Mouse (Mus musculus) kidney, embryonic 15.5 days (tissue): Measurements from ENCODE around the gene Gas7. TPM values are rescaled to one million over a fixed set of nuclear protein-coding genes. Genes with fewer than 3 reads are reported as not detected.
A peak's percentile ranks its signal among the peaks of the same experiment; 100 is the strongest.

Source experiments
- ATAC-seq: fragments of 200-750 bp; cut with Nextera tagmentation; replicated peaks from 2 replicates; pipeline ENCODE4 v1.8.0; 2017; ENCODE audit warnings: moderate TSS enrichment; ENCODE audit not compliant: low FRiP score
- H3K27ac ChIP-seq: fragments of 300-500 bp; sonication (generic); 2 replicates; pipeline ENCODE4 v1.5.1; 2015; ENCODE audit warnings: mild to moderate bottlenecking, inconsistent platforms
- H3K27me3 ChIP-seq: fragments of 300-500 bp; sonication (generic); 2 replicates; pipeline ENCODE4 v1.6.1; 2015; ENCODE audit warnings: inconsistent platforms
- H3K36me3 ChIP-seq: fragments of 300-500 bp; sonication (generic); 2 replicates; pipeline ENCODE4 v1.6.1; 2015; ENCODE audit warnings: inconsistent platforms
- H3K4me1 ChIP-seq: fragments of 300-500 bp; sonication (generic); 2 replicates; pipeline ENCODE4 v1.6.1; 2015; ENCODE audit warnings: inconsistent platforms
- H3K4me2 ChIP-seq: fragments of 300-500 bp; sonication (generic); 2 replicates; pipeline ENCODE4 v1.6.1; 2015; ENCODE audit warnings: moderate library complexity, mild to moderate bottlenecking, inconsistent platforms
- H3K4me3 ChIP-seq: fragments of 300-500 bp; sonication (generic); replicated peaks from 2 replicates; pipeline ENCODE4 v1.5.1; 2015; ENCODE audit warnings: mild to moderate bottlenecking, inconsistent platforms
- H3K9ac ChIP-seq: fragments of 300-500 bp; sonication (generic); 2 replicates; pipeline ENCODE4 v1.6.1; 2015; ENCODE audit warnings: mild to moderate bottlenecking, inconsistent platforms
- H3K9me3 ChIP-seq: fragments of 300-500 bp; sonication (generic); replicated peaks from 2 replicates; pipeline ENCODE4 v1.6.1; 2016; ENCODE audit warnings: inconsistent platforms
- WGBS: fragments of 180-500 bp; shearing (Covaris S2); methylation state at CpG from one replicate; pipeline ENCODE4 v1.1.7; 2015; ENCODE audit warnings: mixed read lengths; 5-methylcytosine and 5-hydroxymethylcytosine counted together
- polyA plus RNA-seq: library from polyadenylated mRNA; unstranded; fragments of >200 nt; fragmentation: Nextera tagmentation; extraction: Ambion mirVana; gene quantifications from 2 replicates; pipeline ENCODE4 v1.2.1, GENCODE M21; 2015

Gene Gas7
- polyA plus RNA-seq: 10.8 and 12.9 TPM in 2 replicates

GRCm38 (mm10) chr11:67454874-67455526 lies at the start of gene Gas7:
Gas7 (plus strand) TSS chr11:67455437.
- ATAC-seq: peak; percentile 93
- Histone ChIP-seq H3K36me3 (no peaks in the 10 kb centered on the region), H3K9me3 (no peaks in the 10 kb centered on the region), H3K9ac (peak within 1 kb of the TSS; percentile 54), H3K4me1 (peaks cover 23% of the 10 kb centered on the region), H3K4me2 (peak within 1 kb of the TSS; percentile 94), H3K27me3 (peaks cover 19% of the 10 kb centered on the region; the same call in 1 of the 2 replicates), H3K27ac (peak within 1 kb of the TSS; percentile 52), H3K4me3 (peak within 1 kb of the TSS; percentile 81)
- WGBS: under 1% methylated on average over 72 of the region's 78 CpGs

GRCm38 (mm10) chr11:67414346-67414940 lies 40.8 kb upstream of the Gas7 start:
- H3K4me2 ChIP-seq: no peak overlapping the region
- H3K9me3 ChIP-seq: no peaks in the 10 kb centered on the region
- no peak overlapping the region for H3K27ac ChIP-seq
- no peaks in the 10 kb centered on the region for H3K36me3 ChIP-seq
- no peak overlapping the region for H3K9ac ChIP-seq
- ATAC-seq: no peak
- H3K4me1 ChIP-seq: 0 out of 2 replicates have a peak, but pooled peaks cover 5% of the 10 kb centered on the region
- no peak overlapping the region for H3K4me3 ChIP-seq
- no peaks in the 10 kb centered on the region for H3K27me3 ChIP-seq
- 69% methylated on average over 6 of the region's 6 CpGs for WGBS

- WGBS: 68% methylated on average over 13 of the region's 13 CpGs
- Histone ChIP-seq H3K4me3 (no peak overlapping the region), H3K9ac (no peak overlapping the region), H3K4me1 (no peaks in the 10 kb centered on the region), H3K27me3 (no peaks in the 10 kb centered on the region), H3K36me3 (no peaks in the 10 kb centered on the region), H3K27ac (no peak overlapping the region), H3K9me3 (no peaks in the 10 kb centered on the region), H3K4me2 (no peak overlapping the region)
- ATAC-seq: no peak
Observed at GRCm38 (mm10) chr11:67423575-67423974, 31.7 kb upstream of the Gas7 start.

GRCm38 (mm10) chr11:67428196-67428595 lies 27.0 kb upstream of the Gas7 start:
- no peak overlapping the region for H3K4me3 ChIP-seq
- 40% methylated on average over 3 of the region's 3 CpGs for WGBS
- no peaks in the 10 kb centered on the region for H3K36me3 ChIP-seq
- no peak for ATAC-seq
- H3K4me2 ChIP-seq: no peak overlapping the region
- H3K9me3 ChIP-seq: no peaks in the 10 kb centered on the region
- H3K9ac ChIP-seq: no peak overlapping the region
- H3K27ac ChIP-seq: no peak overlapping the region
- H3K4me1 ChIP-seq: no peaks in the 10 kb centered on the region
- H3K27me3 ChIP-seq: no peaks in the 10 kb centered on the region

GRCm38 (mm10) chr11:67429836-67430235 lies 25.4 kb upstream of the Gas7 start:
- Histone ChIP-seq H3K27me3 (no peaks in the 10 kb centered on the region), H3K9ac (no peak overlapping the region), H3K36me3 (no peaks in the 10 kb centered on the region), H3K9me3 (no peaks in the 10 kb centered on the region), H3K4me1 (no peaks in the 10 kb centered on the region), H3K4me2 (no peak overlapping the region), H3K4me3 (no peak overlapping the region), H3K27ac (no peak overlapping the region)
- 47% methylated on average over 1 of the region's 1 CpGs for WGBS
- no peak for ATAC-seq

- no peak overlapping the region for H3K27ac ChIP-seq
- no peaks in the 10 kb centered on the region for H3K9me3 ChIP-seq
- 34% methylated on average over 14 of the region's 14 CpGs for WGBS
- no peak for ATAC-seq
- H3K4me1 ChIP-seq: no peaks in the 10 kb centered on the region
- H3K4me3 ChIP-seq: no peak overlapping the region
- H3K36me3 ChIP-seq: no peaks in the 10 kb centered on the region
- H3K9ac ChIP-seq: no peak overlapping the region
- H3K27me3 ChIP-seq: no peaks in the 10 kb centered on the region
- peak overlapping the region; percentile 2; the same call in 1 of the 2 replicates for H3K4me2 ChIP-seq
Observed at GRCm38 (mm10) chr11:67431116-67431645, 24.1 kb upstream of the Gas7 start.

- Histone ChIP-seq H3K27ac (no peak overlapping the region), H3K4me1 (no peaks in the 10 kb centered on the region), H3K27me3 (no peaks in the 10 kb centered on the region), H3K9ac (no peak overlapping the region), H3K9me3 (no peaks in the 10 kb centered on the region), H3K4me3 (no peak overlapping the region), H3K36me3 (no peaks in the 10 kb centered on the region), H3K4me2 (no peak overlapping the region)
- 67% methylated on average over 4 of the region's 4 CpGs for WGBS
- ATAC-seq: no peak
Observed at GRCm38 (mm10) chr11:67431864-67432263, 23.4 kb upstream of the Gas7 start.

GRCm38 (mm10) chr11:67433763-67434162 lies 21.5 kb upstream of the Gas7 start:
- Histone ChIP-seq H3K4me3 (no peak overlapping the region), H3K36me3 (no peaks in the 10 kb centered on the region), H3K27ac (no peak overlapping the region), H3K9me3 (no peaks in the 10 kb centered on the region), H3K27me3 (no peaks in the 10 kb centered on the region), H3K9ac (no peak overlapping the region), H3K4me2 (no peak overlapping the region), H3K4me1 (no peaks in the 10 kb centered on the region)
- WGBS: 84% methylated on average over 5 of the region's 5 CpGs
- no peak for ATAC-seq

GRCm38 (mm10) chr11:67438746-67439145 lies 16.5 kb upstream of the Gas7 start:
- H3K4me1 ChIP-seq: no peaks in the 10 kb centered on the region
- ATAC-seq: no peak
- no peaks in the 10 kb centered on the region for H3K27me3 ChIP-seq
- WGBS: 93% methylated on average over 5 of the region's 5 CpGs
- H3K4me2 ChIP-seq: no peak overlapping the region
- no peak overlapping the region for H3K9ac ChIP-seq
- H3K36me3 ChIP-seq: no peaks in the 10 kb centered on the region
- H3K4me3 ChIP-seq: no peak overlapping the region
- no peak overlapping the region for H3K27ac ChIP-seq
- H3K9me3 ChIP-seq: no peaks in the 10 kb centered on the region

- ATAC-seq: no peak
- Histone ChIP-seq H3K27me3 (no peaks in the 10 kb centered on the region), H3K9me3 (no peaks in the 10 kb centered on the region), H3K4me3 (no peak overlapping the region), H3K36me3 (no peaks in the 10 kb centered on the region), H3K9ac (no peak overlapping the region), H3K4me1 (no peaks in the 10 kb centered on the region), H3K27ac (no peak overlapping the region), H3K4me2 (no peak overlapping the region)
- 68% methylated on average over 14 of the region's 14 CpGs for WGBS
Observed at GRCm38 (mm10) chr11:67445058-67445825, 10.0 kb upstream of the Gas7 start.

GRCm38 (mm10) chr11:67451525-67451924 lies 3.7 kb upstream of the Gas7 start:
- Histone ChIP-seq H3K4me2 (no peak overlapping the region), H3K27me3 (peaks cover 9% of the 10 kb centered on the region; the same call in 1 of the 2 replicates), H3K4me1 (peaks cover 18% of the 10 kb centered on the region), H3K9ac (no peak overlapping the region), H3K36me3 (no peaks in the 10 kb centered on the region), H3K4me3 (no peak overlapping the region), H3K9me3 (no peaks in the 10 kb centered on the region), H3K27ac (no peak overlapping the region)
- no peak for ATAC-seq
- 89% methylated on average over 5 of the region's 5 CpGs for WGBS

- Histone ChIP-seq H3K4me1 (peaks cover 24% of the 10 kb centered on the region), H3K9me3 (no peaks in the 10 kb centered on the region), H3K27me3 (peaks cover 19% of the 10 kb centered on the region; the same call in 1 of the 2 replicates), H3K36me3 (no peaks in the 10 kb centered on the region), H3K9ac (peak overlapping the region; percentile 54), H3K4me2 (peak overlapping the region; percentile 94), H3K27ac (peak overlapping the region; percentile 52), H3K4me3 (peak overlapping the region; percentile 81)
- under 1% methylated on average over 42 of the region's 42 CpGs for WGBS
- ATAC-seq: peak; percentile 52
Observed at GRCm38 (mm10) chr11:67455527-67455981, 317 bp downstream of the Gas7 start.
